Mouse (Mus musculus) G1E (cell line): ENCODE measurements around the gene St8sia1.

Experiments
- CTCF ChIP-seq: IDR thresholded peaks from 2 replicates; pipeline ENCODE4 v1.5.1; 2012; ENCODE audit warnings: low read depth, low read length, inconsistent platforms, mixed read lengths
- GATA2 ChIP-seq: IDR thresholded peaks from 2 replicates; pipeline ENCODE4 v1.6.1; 2012; ENCODE audit warnings: low read depth, low read length, inconsistent platforms, borderline replicate concordance

- TF ChIP-seq CTCF (no peak), GATA2 (no peak)
Observed at GRCm38 (mm10) chr6:142992099-142992498, 27.8 kb upstream of the St8sia1 start.
